Mouse (Mus musculus) thymus, postnatal 10 days (tissue): ENCODE results near the gene Parp16.

Experiments
- DNase-seq, 2 experiments: peaks; one replicate each; pipeline ENCODE4 v3.0.0; 2021; ENCODE audit warnings: low spot score in 2 of 2

Parp16 gene

DNA sequence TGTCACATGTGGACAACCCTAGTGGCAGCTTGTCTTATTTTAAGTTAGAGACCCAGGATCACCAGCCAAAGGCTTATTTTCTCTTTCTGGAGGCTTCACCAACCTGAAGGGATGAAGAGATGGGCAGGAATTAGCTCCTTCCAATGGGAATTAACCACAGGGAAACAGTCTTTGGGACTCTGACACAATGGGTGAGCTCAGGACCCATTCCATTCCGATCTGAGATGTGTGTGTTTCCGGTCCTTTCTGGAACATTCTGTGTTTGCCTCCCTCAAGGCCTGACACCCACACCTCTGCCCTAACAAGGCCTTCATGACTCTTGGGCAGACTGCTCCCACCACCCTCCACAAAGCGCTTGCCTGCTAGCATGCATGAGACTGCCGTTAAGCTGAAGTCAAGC, at the start of gene Parp16:
TSS of gene Parp16 (plus strand) at position 301 of the 400 bp plus-strand sequence.
- DNase-seq, result no peak

DNA sequence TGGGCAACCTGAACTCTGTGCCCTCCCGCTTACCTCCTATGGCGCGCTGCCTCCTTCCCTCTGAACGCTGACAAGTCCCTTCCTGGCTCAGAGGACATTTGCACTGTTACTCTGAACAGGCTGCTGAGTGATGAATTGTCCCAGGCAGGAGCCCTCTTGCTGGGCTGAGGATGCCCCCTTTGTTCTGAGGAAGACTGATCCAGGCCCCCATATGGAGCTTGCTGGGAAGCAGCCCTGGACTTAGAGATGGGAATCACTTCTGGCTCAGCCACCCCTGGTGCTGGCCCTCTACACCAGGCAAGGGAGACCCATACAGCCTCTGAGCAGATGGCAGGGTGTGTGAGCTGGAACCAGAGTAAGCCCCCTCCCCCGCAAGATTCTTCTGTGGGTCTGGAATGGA, 49.2 kb upstream of the Parp16 start:
- no peak for DNase-seq

DNA sequence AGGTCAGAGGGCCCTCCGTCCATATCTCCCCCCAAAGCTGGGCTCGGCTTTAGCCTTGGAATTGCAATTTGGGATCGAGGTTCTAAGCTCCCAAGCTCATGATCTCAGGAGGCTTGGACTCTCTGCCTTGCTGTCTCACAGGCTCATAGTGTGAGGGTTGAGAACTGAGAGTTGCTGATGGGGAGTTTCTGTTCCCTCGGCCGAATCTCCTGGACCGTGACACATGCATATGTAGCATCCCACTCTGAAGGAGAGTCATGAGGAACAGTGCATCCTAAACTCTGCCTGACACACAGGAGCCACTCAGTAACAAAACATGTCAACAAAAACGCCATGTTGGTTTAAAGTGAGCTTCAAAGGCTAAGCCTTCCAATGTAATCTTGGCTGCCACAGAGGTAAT, 46.6 kb upstream of the Parp16 start:
- DNase-seq, result no peak

DNA sequence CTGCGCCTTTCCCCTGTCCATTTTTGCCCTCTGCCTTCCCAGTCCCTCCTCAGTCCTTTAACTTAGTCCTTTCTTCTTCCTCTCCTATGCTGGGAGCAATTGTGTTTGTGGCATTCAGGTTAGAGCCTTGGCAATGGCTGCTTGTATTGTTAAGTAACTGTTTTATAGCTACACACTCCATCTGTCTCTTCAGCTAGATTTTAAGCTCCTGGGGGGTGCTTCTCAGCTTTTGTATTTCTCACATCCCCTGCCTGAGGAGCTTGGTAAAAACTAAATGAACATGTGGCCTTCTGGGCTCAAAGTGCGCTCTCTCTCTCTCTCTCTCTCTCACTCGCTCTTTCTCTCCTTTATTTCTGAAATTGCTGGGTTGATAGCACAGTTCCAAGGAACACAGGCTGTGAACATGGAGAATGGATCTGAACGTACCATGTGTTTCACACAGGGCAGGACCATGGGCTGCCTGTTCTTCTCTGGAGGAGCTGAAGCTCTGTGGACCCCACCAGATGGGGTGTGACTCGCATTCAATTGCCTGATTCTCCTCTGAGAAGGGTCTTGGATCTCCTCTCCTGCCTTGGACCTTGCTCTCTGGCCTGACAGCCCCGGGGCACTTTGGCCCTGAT, 42.3 kb upstream of the Parp16 start:
- no peak for DNase-seq

DNA sequence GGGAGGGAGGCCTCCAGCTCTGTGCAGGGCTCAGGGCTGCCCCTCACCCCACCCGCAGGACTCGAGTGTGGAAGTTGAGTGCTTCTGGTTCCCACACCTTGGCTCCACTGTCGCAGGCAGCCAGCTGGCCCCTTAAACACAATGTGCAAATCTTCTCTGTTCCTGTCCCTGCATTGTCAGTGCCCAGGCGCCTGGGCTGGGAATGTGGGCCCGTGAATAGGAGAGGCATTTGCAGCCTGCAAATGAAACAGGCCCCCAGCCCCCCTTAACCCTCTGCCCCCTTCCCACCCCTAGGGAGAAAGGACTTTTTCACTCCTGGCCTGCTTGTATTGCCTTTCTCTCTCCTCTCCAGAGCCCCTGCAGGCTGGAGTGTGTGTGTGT, 41.8 kb upstream of the Parp16 start:
- no peak for DNase-seq

DNA sequence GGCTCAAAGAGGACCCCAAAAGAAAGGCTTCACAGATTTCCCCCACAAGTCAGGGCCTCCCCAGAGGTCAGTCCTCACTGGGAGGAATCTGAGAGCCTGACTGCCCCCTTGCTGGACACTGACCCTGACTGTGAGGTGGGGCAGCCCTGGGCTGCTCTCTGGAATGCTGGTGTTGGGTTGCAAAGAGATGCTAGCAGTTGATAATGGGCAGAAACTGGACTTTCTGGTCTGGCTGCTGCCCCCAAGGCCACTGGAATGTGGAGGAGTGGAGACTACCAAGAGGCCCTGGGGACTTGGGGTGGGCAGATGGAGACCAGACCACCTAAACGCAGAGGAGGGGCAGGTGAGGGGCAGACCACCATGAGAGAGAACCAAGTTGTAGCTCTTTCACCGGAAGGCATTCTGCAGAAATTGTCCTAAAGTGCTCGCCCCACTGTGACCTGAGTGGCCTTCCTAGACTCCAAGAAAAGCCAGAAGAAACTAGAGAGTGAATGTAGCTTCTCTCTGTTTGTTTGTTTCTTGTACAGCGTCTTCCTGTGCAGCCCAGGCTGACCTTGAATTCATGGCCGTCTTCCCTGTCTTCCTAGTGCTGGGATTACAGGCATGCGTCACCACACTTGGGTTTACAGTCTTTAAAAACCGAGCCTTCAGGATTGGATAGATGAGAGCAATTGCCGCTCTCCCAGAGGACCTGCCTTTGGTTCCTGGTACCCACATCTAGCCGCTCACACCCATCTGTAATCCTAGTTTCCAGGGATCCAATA, 40.3 kb upstream of the Parp16 start:
- no peak for DNase-seq

DNA sequence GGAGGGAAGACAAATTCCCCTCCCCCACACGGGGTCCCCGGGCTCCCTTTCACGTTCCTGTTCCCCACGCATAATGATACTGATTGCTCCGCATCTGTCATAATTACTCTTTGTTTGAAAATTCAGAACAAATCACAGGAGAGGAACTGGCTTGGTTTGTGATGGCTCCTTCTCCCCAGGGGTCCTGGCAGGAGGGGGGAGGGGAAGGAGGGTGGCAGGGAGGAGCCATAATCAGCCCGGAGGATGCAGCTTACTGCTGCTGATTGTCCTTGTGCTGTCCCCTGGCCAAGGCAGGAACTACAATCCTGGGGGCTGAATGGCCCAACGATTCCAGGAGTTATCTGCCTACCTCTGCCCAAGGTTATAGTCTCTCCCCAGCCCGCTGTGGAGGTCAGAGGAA, 38.5 kb upstream of the Parp16 start:
- DNase-seq, result no peak

DNA sequence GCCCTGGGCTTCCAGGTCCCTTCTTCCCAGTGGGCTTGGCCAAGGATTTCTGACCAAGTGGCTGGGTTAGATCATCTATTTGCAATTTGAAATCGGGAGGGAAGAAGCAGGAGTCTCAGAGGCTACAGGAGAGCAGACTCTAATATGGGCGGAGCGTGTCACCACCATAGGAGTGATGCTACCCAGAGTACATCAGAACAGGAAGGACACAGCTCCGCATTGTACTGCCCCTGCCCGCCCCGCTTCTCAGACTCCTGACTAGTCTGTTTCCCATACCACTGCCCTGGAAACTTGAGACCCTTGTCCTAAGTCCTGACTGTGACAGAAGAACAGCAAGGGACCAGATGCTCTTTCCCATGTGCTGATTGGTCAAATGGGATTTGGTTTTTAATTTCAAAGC, 37.5 kb upstream of the Parp16 start:
- no peak for DNase-seq

DNA sequence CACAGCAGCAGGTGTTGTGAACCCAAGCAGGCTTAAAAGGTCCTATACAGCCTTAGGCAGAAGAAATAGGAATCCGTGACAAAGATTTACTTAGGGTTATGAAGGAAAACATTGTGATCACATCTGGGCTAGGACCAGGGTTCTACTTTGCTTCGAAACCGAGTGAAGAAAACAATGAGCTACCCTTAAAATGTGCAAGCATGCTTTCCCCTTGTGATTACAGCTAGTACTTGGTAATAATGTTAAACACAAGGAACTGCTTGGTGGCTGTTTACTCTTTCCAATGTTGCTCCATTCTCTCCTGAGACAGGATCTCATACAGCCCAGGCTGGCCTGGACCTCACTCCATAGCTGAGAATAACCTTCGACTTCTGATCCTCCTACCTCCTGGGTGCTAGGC, 34.0 kb upstream of the Parp16 start:
- DNase-seq, result no peak

DNA sequence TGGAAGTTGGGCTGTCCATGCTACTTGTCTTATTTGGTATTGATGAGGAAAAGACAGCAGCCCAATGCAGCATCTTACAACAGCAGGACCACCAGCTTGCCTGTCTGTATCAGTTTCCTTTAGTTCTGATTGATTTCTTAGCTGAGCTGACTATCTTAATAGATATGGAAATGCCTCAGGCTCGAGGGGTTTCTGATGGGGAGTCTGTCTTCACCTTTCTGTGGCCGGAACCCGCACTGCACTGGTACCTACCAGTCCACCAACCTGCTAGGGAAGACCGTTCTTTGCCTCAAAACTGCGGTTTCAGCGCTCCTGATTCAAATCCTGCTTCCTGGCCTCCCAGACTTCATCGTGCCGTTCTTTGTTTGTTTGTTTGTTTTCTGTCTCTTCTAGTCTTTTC, 33.3 kb upstream of the Parp16 start:
- DNase-seq, result no peak

DNA sequence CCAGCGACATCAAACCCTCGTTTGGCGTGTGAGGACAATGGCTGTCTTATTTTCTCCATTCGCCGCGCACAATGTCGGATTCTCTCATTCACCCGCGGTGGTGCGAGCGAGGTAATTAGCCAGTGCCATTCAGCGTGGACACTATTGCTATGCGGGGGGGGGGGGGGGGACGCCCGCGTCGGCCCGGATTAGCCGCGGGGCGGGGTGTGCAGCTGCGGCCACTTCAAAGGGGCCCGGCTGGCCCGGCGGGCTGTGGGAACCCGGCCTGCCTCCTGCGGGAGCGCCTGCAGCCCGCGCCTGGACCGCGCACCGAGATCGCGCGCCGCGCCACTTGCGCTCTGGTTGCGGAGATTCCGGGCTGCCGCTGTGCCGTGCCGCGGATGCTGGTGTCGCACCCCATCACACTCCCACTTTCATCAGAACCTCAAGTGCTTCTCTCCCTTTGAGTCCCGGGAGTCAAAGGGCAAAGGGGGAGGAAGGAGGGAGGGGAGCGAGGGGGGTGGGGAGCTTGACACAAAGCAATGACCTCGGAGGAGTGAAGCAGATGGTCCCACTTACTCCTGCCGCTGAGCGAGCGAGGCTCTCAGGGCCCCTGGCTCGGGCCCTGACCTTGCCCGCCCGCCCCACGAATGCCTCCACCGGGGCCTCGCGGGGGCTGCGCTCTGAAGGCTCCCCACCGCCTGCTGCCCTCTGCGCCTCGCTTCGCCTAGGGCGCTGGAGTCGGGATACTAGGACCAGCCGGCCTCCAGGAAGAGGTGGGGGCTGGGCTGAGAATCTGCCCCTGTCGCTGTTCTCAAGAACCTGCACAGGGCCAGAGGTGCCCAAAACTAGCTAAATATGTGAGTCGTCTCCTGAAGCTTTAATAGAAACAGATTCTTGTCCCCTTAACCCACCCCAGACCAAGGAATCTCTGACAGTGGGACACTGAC, 32.2 kb upstream of the Parp16 start:
- DNase-seq, result no peak

DNA sequence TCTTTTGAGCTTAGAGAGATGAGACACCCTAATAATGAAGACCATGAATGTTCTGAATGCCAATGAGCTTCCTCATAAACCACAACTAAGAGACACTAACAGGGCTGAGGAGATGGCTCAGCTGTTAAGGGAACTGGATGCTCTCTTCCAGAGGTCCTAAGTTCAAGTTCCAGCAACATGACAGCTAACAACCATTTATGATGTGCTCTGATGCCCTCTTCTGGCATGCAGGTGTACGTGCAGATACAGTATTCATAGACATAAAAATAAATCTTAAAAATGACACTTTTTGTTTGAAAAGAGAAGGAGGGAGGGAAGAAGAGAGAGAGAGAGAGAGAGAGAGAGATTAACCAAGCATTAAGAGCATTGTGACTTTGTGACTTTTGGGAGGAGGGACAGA, 30.3 kb upstream of the Parp16 start:
- DNase-seq, result no peak

DNA sequence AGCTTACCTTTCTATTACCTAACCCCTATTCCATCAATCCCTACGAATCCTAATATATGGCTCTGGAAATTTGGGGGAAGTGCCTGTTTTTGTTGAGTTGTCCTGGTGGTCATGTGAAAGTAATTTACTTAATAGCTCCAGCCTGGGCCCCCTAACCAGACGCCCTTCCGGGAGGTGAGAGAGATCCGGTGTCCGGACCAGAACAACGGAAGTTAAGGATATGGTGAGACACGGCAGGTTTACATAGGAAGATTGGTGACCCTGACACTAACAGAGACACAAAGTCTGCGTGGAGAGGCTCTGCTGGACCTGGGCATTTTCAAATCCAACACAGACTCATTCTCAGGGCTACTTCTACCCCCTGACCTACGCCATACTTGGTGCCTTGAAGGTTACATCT, 28.8 kb upstream of the Parp16 start:
- no peak for DNase-seq

DNA sequence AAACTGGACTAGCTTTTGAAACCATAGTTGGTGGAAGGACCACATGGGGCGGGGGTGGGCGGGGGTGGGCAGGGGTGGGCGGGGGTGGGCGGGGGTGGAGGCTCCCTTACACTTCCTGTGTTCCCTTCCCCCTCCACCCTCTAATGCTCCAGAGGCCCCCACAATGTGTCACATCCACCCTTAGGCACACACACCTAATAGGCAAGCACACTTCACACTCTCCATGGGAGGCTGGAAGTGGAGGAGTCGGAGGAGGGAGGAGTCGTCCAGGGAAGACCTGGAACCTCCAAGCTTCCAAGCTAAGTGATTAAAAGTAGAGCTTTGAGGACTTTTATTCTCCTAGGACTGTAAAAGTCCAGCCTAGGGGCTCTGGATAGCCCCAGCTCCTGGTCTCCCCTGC, 26.6 kb upstream of the Parp16 start:
- DNase-seq, result no peak

DNA sequence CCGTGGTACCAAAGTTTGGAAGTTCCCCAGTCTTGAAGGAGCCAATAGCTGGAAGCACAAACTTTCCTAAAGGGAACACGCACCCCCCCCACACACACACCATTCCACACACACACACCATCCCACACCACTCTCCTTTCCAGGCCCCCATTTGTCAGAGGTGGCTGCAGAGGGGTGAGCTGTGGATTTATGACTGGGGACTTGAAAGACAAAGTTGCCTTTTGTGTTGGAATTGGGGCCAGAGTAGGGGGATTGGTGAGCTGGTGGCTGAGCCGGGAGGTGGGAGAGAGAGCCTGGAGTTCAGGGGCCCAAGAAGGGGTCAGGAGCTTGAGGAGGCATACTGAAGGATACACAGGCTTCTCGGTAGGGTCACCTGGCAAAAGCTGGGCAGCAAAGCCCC, 26.2 kb upstream of the Parp16 start:
- DNase-seq, result no peak

DNA sequence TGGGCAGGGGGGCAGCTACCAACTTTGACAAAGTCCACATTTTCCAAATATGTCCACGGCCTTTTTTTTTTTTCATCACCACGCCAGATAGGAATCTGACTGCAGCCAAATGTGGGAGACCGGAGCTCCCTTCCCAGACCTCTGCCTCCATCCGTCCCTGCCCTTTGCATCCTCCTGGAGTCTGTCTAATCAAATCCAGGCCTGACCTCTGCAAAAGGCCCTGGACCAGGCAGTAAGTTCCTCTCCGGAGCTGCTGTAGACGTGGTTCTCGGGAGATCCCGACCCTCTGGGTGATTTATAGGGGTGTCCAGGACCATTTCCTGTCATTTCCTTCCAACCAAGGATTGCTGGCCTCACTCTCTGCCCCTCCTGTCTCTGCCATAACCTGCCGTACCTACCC, 22.5 kb upstream of the Parp16 start:
- no peak for DNase-seq

DNA sequence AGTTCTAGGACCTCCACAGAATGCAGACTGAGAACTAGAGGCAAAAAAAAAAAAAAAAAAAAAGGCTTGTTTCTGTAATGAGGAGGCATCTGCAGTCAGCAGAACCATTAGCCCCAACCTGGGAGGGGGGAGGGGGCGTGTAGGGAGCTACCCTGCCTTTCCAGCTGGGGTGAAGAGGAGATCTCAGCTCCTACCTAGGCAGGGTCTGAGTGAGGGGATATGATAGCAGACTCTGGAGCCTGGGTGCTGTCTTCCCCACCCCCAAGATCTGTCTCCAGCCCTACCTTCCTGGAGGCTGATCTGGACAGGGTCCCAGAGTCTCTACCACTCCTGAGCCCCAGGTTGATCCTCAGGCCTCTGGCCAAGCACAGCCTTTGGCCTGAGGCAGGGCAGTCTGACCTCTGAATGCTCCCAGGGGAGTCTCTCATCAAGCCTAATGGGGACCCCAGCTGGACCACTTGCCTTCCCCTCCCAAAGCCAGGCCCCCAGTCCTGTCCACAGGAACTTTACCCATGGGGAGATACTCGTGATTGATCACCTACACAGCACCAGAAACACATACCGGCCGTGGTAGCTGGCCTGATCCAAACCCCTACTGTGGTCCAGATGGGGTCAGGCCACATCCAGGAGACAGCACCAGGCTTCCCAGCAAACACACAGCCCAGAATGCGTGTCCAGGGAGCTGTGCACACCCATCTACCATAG, 19.8 kb upstream of the Parp16 start:
- DNase-seq, result no peak

DNA sequence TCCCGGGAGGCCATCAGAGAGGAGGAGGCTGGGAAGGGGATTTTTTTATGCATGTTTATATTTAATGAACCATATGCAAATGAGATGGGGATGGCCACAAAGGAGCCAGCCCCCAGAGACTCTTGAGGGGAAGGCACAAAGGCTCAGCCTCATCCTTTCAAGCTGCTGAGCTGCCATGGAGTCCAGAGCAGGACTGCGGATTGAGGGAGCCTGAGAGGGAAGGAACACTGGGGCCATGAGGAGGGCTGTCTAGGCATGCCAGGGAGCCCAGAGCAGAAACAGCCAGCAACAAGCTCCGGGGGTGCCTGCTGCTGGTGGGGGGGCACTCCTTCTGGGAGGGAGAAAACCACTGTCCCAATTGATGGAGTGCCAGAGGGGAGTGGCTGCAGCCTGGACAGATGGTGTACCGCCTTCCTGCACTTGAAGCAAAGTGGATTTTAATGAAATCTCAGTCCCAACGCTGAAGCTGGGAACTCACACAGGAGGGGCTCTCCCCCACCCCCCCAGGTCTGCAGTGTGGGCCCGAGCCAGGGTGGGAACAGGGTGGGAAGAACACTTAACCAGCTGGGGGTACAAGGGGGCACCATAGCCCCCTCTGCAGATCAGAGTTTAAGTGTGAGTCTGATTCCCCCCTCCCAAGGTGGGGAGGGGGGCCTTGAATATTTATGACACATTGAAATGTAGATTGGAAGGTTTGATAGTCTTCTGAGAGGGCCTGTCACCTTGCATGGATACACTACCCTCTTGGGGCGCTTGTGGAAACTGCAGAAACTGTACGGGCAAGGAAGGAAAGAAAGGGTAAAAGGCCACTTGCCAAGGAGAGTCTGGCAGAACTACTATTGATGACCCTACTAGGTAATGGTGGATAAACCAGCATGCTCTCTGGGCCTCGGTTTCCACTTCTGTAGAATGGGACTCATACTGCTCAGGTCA, 18.9 kb upstream of the Parp16 start:
- DNase-seq, result no peak

DNA sequence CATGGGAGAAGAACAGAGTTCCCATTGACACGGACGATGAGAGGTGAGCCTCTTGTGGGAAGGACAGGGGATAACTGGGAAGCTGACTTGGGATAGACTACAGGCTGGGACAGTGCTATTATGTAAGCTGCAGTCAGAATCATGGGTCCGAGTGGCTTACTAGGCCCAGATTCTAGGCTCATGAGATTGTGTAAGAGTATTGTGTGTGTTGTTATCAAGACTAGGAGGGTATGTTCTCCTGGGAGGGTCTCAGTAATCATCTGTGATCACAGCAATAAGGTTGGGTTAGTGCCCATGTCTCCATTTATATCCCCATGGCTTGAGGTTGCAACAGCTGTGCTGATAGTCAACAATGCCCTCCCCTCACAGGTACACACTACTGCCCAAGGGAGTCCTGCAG, 17.7 kb upstream of the Parp16 start:
- DNase-seq, result no peak

DNA sequence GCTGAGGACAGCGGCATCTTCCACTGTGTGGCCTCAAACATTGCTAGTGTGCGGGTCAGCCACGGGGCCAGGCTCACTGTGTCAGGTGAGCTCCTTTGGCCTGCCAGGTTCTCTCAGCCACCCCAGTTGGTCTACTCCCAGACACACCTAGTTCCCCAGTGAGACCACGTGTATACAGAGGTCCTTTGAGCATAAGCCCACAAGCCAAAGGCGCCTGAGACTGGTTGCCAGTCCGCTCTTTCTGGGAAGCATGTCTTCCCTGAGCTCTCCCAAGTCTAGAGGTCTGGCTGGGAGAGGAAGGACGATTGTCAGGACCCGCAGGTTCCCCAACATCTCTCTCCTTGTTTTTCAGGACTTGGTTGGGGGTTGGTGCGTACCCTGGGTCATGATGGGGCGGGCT, 17.2 kb upstream of the Parp16 start:
- DNase-seq, result no peak
